Mouse (Mus musculus) gastrocnemius, adult 2 months (tissue): ENCODE measurements around the gene Zfp287. TPM values are rescaled to one million over a fixed set of nuclear protein-coding genes. Genes with fewer than 3 reads are reported as not detected.

Source experiments
- DNase-seq: peaks from one replicate; pipeline ENCODE4 v3.0.0; 2022
- H3K27ac ChIP-seq: fragments of 200-600 bp; 2 replicates; pipeline ENCODE4 v1.8.1; 2022; ENCODE audit warnings: mild to moderate bottlenecking
- H3K4me3 ChIP-seq: fragments of 200-600 bp; 2 replicates; pipeline ENCODE4 v1.8.1; 2022; ENCODE audit warnings: mild to moderate bottlenecking, moderate library complexity
- CTCF ChIP-seq: fragments of 200-600 bp; IDR thresholded peaks from 2 replicates; pipeline ENCODE4 v1.8.1; 2022; ENCODE audit warnings: antibody characterized with exemption, mild to moderate bottlenecking, moderate library complexity
- intact Hi-C: fragments of 180-260 bp; cut with DNase I; formaldehyde crosslinking; loops from one replicate; pipeline ENCODE4 v1.15.1; 2025
- total RNA-seq, 2 experiments: library from RNA; stranded (reverse); gene quantifications; 2 replicates each; pipeline ENCODE4 v1.2.3; 2021

Gene Zfp287
- total RNA-seq, 2 experiments from 2014 or later: 0.69 to 1.3 TPM

GRCm38 (mm10) chr11:62746001-62746533 lies 14.4 kb upstream of the Zfp287 start:
- Histone ChIP-seq H3K27ac (peak overlapping the region; percentile 44; the same call in 1 of the 2 replicates), H3K4me3 (peak overlapping the region; percentile 75)
- TF ChIP-seq CTCF: peak; percentile 51
- intact Hi-C loops: no loop called here
- peak; percentile 80 for DNase-seq

DNA sequence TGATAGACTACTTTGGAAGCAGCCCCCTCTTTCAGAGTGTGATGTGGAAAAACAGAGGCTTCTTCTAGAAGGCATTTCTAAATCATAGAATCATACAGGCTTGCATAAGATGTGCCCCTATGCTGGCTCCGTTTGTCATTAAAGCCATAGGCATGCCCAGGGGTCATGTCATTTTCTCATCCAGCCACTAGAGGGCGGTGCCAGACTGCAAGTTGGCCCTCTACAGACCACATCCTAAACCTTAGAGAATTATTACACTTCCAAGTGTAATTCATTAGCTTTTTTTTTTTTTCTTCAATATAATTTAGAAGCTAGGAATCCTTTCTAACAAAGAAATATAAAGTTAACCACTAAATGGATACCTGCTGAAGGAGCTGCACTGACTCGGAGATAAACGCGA lies 12.4 kb upstream of the Zfp287 start:
- TF ChIP-seq CTCF: peak; percentile 89

DNA sequence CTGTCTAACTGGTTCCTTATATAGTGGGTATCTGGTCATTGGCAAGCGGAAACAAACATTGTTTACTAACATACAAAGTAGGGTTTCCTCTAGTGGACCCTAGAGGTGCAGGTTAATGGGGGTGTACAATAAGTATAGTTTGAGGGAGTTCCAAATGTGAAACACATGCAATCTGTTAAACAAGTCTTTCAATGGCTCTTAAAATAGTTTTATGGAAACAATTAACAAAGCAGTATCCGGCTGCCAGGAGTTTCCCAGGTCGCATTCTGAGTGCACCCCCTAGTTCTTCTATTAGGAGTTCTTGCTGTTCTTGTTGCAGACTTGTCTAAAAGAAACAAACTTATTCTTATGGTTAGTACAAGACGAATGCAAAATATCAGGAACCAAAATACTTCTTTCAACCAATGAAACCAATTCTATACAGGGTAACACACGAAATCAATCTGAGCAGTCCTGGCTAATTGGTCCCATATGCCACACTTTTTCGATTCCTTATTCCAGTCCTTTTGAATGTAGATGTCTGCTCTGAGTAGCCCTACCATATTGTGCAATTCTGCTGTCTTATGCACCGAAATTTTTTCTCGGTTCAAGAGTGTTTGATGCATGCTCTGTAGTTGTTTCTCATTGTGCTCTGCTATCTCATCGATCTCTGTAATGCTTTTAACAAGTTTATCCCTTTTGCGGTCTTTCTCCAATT lies 10.7 kb upstream of the Zfp287 start:
- H3K27ac ChIP-seq: no peak overlapping the region
- H3K4me3 ChIP-seq: no peak overlapping the region
- intact Hi-C loops: loop anchor here (5.0 kb wide), 1 partner anchor 110 kb away; no protein-coding TSS in a partner anchor
- no peak for DNase-seq
- no peak for TF ChIP-seq CTCF

More for the DNA sequence above, 12.4 kb upstream of the Zfp287 start:
- intact Hi-C loops: loop anchor here (5.0 kb wide), 1 partner anchor 108 kb away; no protein-coding TSS in a partner anchor
- Histone ChIP-seq H3K4me3 (no peak overlapping the region), H3K27ac (no peak overlapping the region)
- DNase-seq: peak; percentile 66

GRCm38 (mm10) chr11:62741186-62741585 lies 9.5 kb upstream of the Zfp287 start:
- no peak for TF ChIP-seq CTCF
- intact Hi-C loops: loop anchor here (5.0 kb wide), 1 partner anchor 111 kb away; no protein-coding TSS in a partner anchor
- Histone ChIP-seq H3K27ac (no peak overlapping the region), H3K4me3 (no peak overlapping the region)
- DNase-seq: no peak

- intact Hi-C loops: no loop called here
- H3K27ac ChIP-seq: no peak overlapping the region
- no peak for DNase-seq
- no peak overlapping the region for H3K4me3 ChIP-seq
- no peak for TF ChIP-seq CTCF
Measured at GRCm38 (mm10) chr11:62732665-62733064, 960 bp upstream of the Zfp287 start.

- intact Hi-C loops: no loop called here
- TF ChIP-seq CTCF: no peak
- Histone ChIP-seq H3K27ac (peak overlapping the region; percentile 87), H3K4me3 (peak overlapping the region; percentile 95)
- DNase-seq: no peak
Measured at GRCm38 (mm10) chr11:62732022-62732387, 300 bp upstream of the Zfp287 start.

DNA sequence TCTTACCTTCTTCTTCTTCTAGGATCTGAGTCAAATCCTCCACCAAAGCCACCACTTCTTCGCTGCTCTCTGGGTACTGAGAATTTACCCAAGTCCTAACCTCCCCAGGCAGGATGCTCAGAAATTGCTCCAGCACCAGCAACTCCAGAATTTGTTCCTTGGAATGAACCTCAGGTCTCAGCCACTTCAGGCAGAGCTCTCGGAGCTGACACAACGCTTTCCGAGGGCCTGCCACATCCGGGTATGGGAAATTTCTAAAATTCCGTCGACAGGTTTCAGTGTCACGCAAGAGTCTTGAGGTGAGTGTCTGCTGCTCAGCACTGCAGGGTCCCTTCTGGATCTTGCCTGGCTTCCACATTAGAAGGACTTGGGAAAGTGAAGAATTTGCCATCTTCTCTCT lies 3.4 kb downstream of the Zfp287 start:
- intact Hi-C loops: no loop called here
- no peak for DNase-seq
- TF ChIP-seq CTCF: no peak

DNA sequence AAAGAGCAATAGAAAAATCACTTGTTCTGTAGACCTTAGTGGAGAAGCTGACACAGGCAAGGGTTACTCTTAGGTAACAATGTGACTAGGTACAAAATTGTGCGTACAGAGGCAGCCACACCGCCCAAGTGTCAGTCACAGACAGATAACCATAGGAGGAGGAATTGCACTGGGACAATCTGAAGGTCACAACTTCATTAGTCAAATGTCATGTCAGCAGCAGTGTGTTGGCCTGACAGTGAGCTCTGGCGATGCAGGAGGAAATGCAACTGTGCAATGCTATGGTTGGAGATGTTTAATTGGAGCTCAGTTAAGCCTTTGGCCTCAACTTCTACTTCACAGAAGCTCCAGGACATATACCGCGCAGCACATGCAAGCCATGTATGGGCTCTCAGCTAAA lies 21.0 kb downstream of the Zfp287 start:
- intact Hi-C loops: no loop called here
- no peak for TF ChIP-seq CTCF
- Histone ChIP-seq H3K4me3 (no peak overlapping the region), H3K27ac (no peak overlapping the region)
- no peak for DNase-seq

More for the DNA sequence above, 3.4 kb downstream of the Zfp287 start:
- Histone ChIP-seq H3K27ac (no peak overlapping the region), H3K4me3 (no peak overlapping the region)

GRCm38 (mm10) chr11:62708252-62708651 lies 23.5 kb downstream of the Zfp287 start:
- TF ChIP-seq CTCF: no peak
- Histone ChIP-seq H3K4me3 (no peak overlapping the region), H3K27ac (no peak overlapping the region)
- no peak for DNase-seq
- intact Hi-C loops: no loop called here

GRCm38 (mm10) chr11:62706141-62706540 lies 25.6 kb downstream of the Zfp287 start:
- DNase-seq: no peak
- TF ChIP-seq CTCF: no peak
- H3K27ac ChIP-seq: no peak overlapping the region
- H3K4me3 ChIP-seq: no peak overlapping the region
- intact Hi-C loops: no loop called here

DNA sequence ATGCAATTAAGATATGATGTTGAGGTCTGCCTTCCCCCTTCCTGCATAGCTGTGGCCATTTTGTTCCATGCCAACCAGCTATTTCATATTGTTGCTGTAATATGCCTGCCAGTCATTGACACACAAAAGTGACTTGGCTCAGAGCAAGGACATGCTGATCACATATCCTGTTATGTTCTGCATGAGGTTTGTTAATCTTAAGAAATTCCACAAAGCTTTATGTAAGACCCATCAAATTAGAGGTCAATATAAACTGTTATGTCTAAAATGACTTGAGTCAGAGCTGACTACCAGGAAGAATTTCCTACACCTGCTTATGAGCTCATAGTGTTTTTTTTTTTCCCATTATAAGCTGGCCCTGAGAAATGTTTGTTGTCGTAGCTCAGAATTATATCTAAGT lies 30.5 kb downstream of the Zfp287 start:
- no peak for TF ChIP-seq CTCF
- no peak for DNase-seq
- Histone ChIP-seq H3K4me3 (no peak overlapping the region), H3K27ac (no peak overlapping the region)
- intact Hi-C loops: no loop called here

- TF ChIP-seq CTCF: no peak
- no peak overlapping the region for H3K27ac ChIP-seq
- intact Hi-C loops: no loop called here
- no peak overlapping the region for H3K4me3 ChIP-seq
- no peak for DNase-seq
Measured at GRCm38 (mm10) chr11:62699749-62700148, 32.0 kb downstream of the Zfp287 start.

GRCm38 (mm10) chr11:62695126-62695525 lies 36.6 kb downstream of the Zfp287 start:
- DNase-seq: no peak
- no peak overlapping the region for H3K27ac ChIP-seq
- no peak for TF ChIP-seq CTCF
- intact Hi-C loops: no loop called here
- H3K4me3 ChIP-seq: no peak overlapping the region
